Comparison of ENCODE assay signal across 8 mouse cellular contexts in genomic region chr2:91923415-91924337, GRCm38 (mm10). TPM values are rescaled to one million over a fixed set of nuclear protein-coding genes. Genes with fewer than 3 reads are reported as not detected.
DNase-seq lines count a peak whose midpoint lies in the region; ATAC-seq and TF ChIP-seq lines count a peak whose summit lies in the region.

No protein-coding gene starts in this region.

- peak; percentile 14; the same call in 1 of the 2 replicates for ATAC-seq in forebrain, embryonic 11.5 days (replicated peaks; ENCODE audit: low FRiP score)
- no peak for ATAC-seq in hindbrain, embryonic 13.5 days (ENCODE audit: low FRiP score)
- ATAC-seq in limb, embryonic 11.5 days (ENCODE audit: insufficient number of reproducible peaks, low FRiP score, low TSS enrichment, low read depth), result no peak
- ATAC-seq in midbrain, embryonic 11.5 days (ENCODE audit: low FRiP score), result no peak; the same call in 1 of the 2 replicates
- ATAC-seq in stomach, postnatal 0 days (ENCODE audit: low FRiP score, low TSS enrichment), result peak; percentile 38; the same call in 1 of the 2 replicates

- peaks cover 19% of the 10 kb centered on the region; the same call in 1 of the 2 replicates for H3K4me1 ChIP-seq in forebrain, embryonic 11.5 days (replicated peaks; ENCODE audit: control insufficient read depth, insufficient read depth, low read length)
- peaks cover 34% of the 10 kb centered on the region for H3K4me1 ChIP-seq in hindbrain, embryonic 13.5 days (replicated peaks)
- peaks cover 12% of the 10 kb centered on the region; the same call in 1 of the 2 replicates for H3K4me1 ChIP-seq in limb, embryonic 11.5 days (ENCODE audit: control insufficient read depth, insufficient read depth, low read length)
- H3K4me1 ChIP-seq in midbrain, embryonic 11.5 days (ENCODE audit: control insufficient read depth, insufficient read depth, low read length), result peaks cover 17% of the 10 kb centered on the region
- peaks cover 10% of the 10 kb centered on the region for H3K4me1 ChIP-seq in stomach, postnatal 0 days (replicated peaks; ENCODE audit: control insufficient read depth, insufficient read depth)

- no peaks in the 10 kb centered on the region for H3K36me3 ChIP-seq in forebrain, embryonic 11.5 days (ENCODE audit: control insufficient read depth, insufficient read depth, low read length)
- H3K36me3 ChIP-seq in hindbrain, embryonic 13.5 days, result peaks cover 11% of the 10 kb centered on the region
- no peaks in the 10 kb centered on the region for H3K36me3 ChIP-seq in limb, embryonic 11.5 days (ENCODE audit: control insufficient read depth, insufficient read depth, low read length)
- no peaks in the 10 kb centered on the region for H3K36me3 ChIP-seq in midbrain, embryonic 11.5 days (ENCODE audit: control insufficient read depth, insufficient read depth, low read length)
- H3K36me3 ChIP-seq in stomach, postnatal 0 days (ENCODE audit: control insufficient read depth, insufficient read depth, low read length), result no peaks in the 10 kb centered on the region

- H3K9ac ChIP-seq in forebrain, embryonic 11.5 days (ENCODE audit: low read length), result no peak overlapping the region
- H3K9ac ChIP-seq in hindbrain, embryonic 13.5 days, result peak overlapping the region; percentile 9; the same call in 1 of the 2 replicates
- H3K9ac ChIP-seq in limb, embryonic 11.5 days (ENCODE audit: low read length), result no peak overlapping the region; the same call in 1 of the 2 replicates
- peak overlapping the region; percentile 20; the same call in 1 of the 2 replicates for H3K9ac ChIP-seq in midbrain, embryonic 11.5 days (ENCODE audit: low read length)
- no peak overlapping the region for H3K9ac ChIP-seq in stomach, postnatal 0 days (ENCODE audit: low read length)

- peaks cover 47% of the 10 kb centered on the region for H3K27me3 ChIP-seq in forebrain, embryonic 11.5 days (ENCODE audit: control insufficient read depth, insufficient read depth, low read length)
- peaks cover 77% of the 10 kb centered on the region for H3K27me3 ChIP-seq in hindbrain, embryonic 13.5 days
- peaks cover 36% of the 10 kb centered on the region for H3K27me3 ChIP-seq in limb, embryonic 11.5 days (ENCODE audit: control insufficient read depth, insufficient read depth, low read length)
- peaks cover 42% of the 10 kb centered on the region for H3K27me3 ChIP-seq in midbrain, embryonic 11.5 days (ENCODE audit: control insufficient read depth, insufficient read depth, low read length)
- H3K27me3 ChIP-seq in stomach, postnatal 0 days (ENCODE audit: control insufficient read depth, insufficient read depth, low read length), result peaks cover 4% of the 10 kb centered on the region; the same call in 1 of the 2 replicates

- no peaks in the 10 kb centered on the region for H3K9me3 ChIP-seq in forebrain, embryonic 11.5 days (ENCODE audit: control insufficient read depth, low read length)
- H3K9me3 ChIP-seq in hindbrain, embryonic 13.5 days, result no peaks in the 10 kb centered on the region
- no peaks in the 10 kb centered on the region for H3K9me3 ChIP-seq in limb, embryonic 11.5 days (ENCODE audit: control insufficient read depth, low read length)
- H3K9me3 ChIP-seq in midbrain, embryonic 11.5 days (ENCODE audit: control insufficient read depth, low read length), result no peaks in the 10 kb centered on the region
- no peaks in the 10 kb centered on the region for H3K9me3 ChIP-seq in stomach, postnatal 0 days (ENCODE audit: control insufficient read depth, low read length)

- H3K4me3 ChIP-seq in forebrain, embryonic 11.5 days (ENCODE audit: low read depth, low read length), result peak overlapping the region; percentile 22
- H3K4me3 ChIP-seq in hindbrain, embryonic 13.5 days, result peak overlapping the region; percentile 56
- H3K4me3 ChIP-seq in limb, embryonic 11.5 days (ENCODE audit: low read depth, low read length), result peak overlapping the region; percentile 50
- peak overlapping the region; percentile 56; the same call in 1 of the 2 replicates for H3K4me3 ChIP-seq in midbrain, embryonic 11.5 days (ENCODE audit: low read depth, low read length)
- peak overlapping the region; percentile 53 for H3K4me3 ChIP-seq in stomach, postnatal 0 days (ENCODE audit: low read depth, low read length)

- 5% methylated on average over 54 of the region's 54 CpGs for WGBS in forebrain, embryonic 11.5 days
- 4% methylated on average over 54 of the region's 54 CpGs for WGBS in hindbrain, embryonic 13.5 days
- 7% methylated on average over 54 of the region's 54 CpGs for WGBS in limb, embryonic 11.5 days
- 4% methylated on average over 54 of the region's 54 CpGs for WGBS in midbrain, embryonic 11.5 days
- 4% methylated on average over 54 of the region's 54 CpGs for WGBS in stomach, postnatal 0 days

- DNase-seq in ovary, postnatal 14 days (ENCODE audit: low spot score), result peak; percentile 53
- no peak for DNase-seq in ovary, postnatal 10 days (ENCODE audit: low spot score)
- DNase-seq in adrenal gland, postnatal 36 days, result peak; percentile 82 to 85
- peak; percentile 87 for DNase-seq in forebrain, embryonic 11.5 days (ENCODE audit: low spot score)
- peak; percentile 84 for DNase-seq in limb, embryonic 11.5 days (ENCODE audit: low spot score)
- DNase-seq in midbrain, embryonic 11.5 days (ENCODE audit: low spot score, missing footprints), result peak; percentile 95
- peak; percentile 82 for DNase-seq in stomach, postnatal 0 days (ENCODE audit: low spot score)

- peak; percentile 84 for TF ChIP-seq CTCF in stomach, postnatal 0 days (IDR thresholded peaks at IDR 0.05; ENCODE audit: low read depth)

- no peak overlapping the region for H3K27ac ChIP-seq in forebrain, embryonic 11.5 days (ENCODE audit: low read depth, low read length)
- no peak overlapping the region for H3K27ac ChIP-seq in hindbrain, embryonic 13.5 days
- H3K27ac ChIP-seq in limb, embryonic 11.5 days (replicated peaks; ENCODE audit: low read depth, low read length), result no peak overlapping the region
- no peak overlapping the region for H3K27ac ChIP-seq in midbrain, embryonic 11.5 days (ENCODE audit: low read depth, low read length)
- no peak overlapping the region for H3K27ac ChIP-seq in stomach, postnatal 0 days (replicated peaks)

- no peak for TF ChIP-seq EP300 in stomach, postnatal 0 days (optimal IDR thresholded peaks at IDR 0.05)

- H3K4me2 ChIP-seq in forebrain, embryonic 11.5 days (ENCODE audit: low read depth, low read length, severe bottlenecking), result peak overlapping the region; percentile 45
- H3K4me2 ChIP-seq in hindbrain, embryonic 13.5 days, result peak overlapping the region; percentile 83
- H3K4me2 ChIP-seq in limb, embryonic 11.5 days (ENCODE audit: low read depth, severe bottlenecking), result peak overlapping the region; percentile 48
- H3K4me2 ChIP-seq in midbrain, embryonic 11.5 days, result peak overlapping the region; percentile 40
- H3K4me2 ChIP-seq in stomach, postnatal 0 days (replicated peaks; ENCODE audit: low read depth), result peak overlapping the region; percentile 95

RNA-seq across cellular contexts. Expression of gene Chrm4, which starts 3.4 kb away (rescaled TPM):
- 1 to 10 TPM; 2.7 to 2.9 TPM for total RNA-seq in adrenal gland, postnatal 36 days (2021)
- polyA plus RNA-seq in forebrain, embryonic 11.5 days (2014; fragmentation: Nextera tagmentation; extraction: Ambion mirVana), result 0.47 and 0.56 TPM in 2 replicates
- polyA plus RNA-seq in hindbrain, embryonic 13.5 days (2015; fragmentation: Nextera tagmentation; extraction: Ambion mirVana), result 1.0 and 1.1 TPM in 2 replicates
- 0.53 and 0.68 TPM in 2 replicates for polyA plus RNA-seq in limb, embryonic 11.5 days (2014; fragmentation: Nextera tagmentation; extraction: Ambion mirVana)
- 0.26 and 0.37 TPM in 2 replicates for polyA plus RNA-seq in midbrain, embryonic 11.5 days (2014; fragmentation: Nextera tagmentation; extraction: Ambion mirVana)
- 0.08 and 0.16 TPM in 2 replicates for polyA plus RNA-seq in stomach, postnatal 0 days (2015; fragmentation: Nextera tagmentation; extraction: Ambion mirVana)

RNA-seq across cellular contexts. Expression of gene Mdk, which starts 8.4 kb away (rescaled TPM):
- total RNA-seq in adrenal gland, postnatal 36 days (2021), result 10 to 100 TPM in 1 of 2 experiments, 1 to 10 TPM in 1; 6.7 to 11.6 TPM
- 1,095 and 1,130 TPM in 2 replicates for polyA plus RNA-seq in forebrain, embryonic 11.5 days (2014; fragmentation: Nextera tagmentation; extraction: Ambion mirVana)
- 313 and 316 TPM in 2 replicates for polyA plus RNA-seq in hindbrain, embryonic 13.5 days (2015; fragmentation: Nextera tagmentation; extraction: Ambion mirVana)
- polyA plus RNA-seq in limb, embryonic 11.5 days (2014; fragmentation: Nextera tagmentation; extraction: Ambion mirVana), result 2,345 and 2,452 TPM in 2 replicates
- 926 and 968 TPM in 2 replicates for polyA plus RNA-seq in midbrain, embryonic 11.5 days (2014; fragmentation: Nextera tagmentation; extraction: Ambion mirVana)
- 157 and 170 TPM in 2 replicates for polyA plus RNA-seq in stomach, postnatal 0 days (2015; fragmentation: Nextera tagmentation; extraction: Ambion mirVana)

RNA-seq across cellular contexts. Expression of gene Gm9821, which starts 21.8 kb away (rescaled TPM):
- total RNA-seq in adrenal gland, postnatal 36 days (2021), result not detected
- 0.36 and 0.90 TPM in 2 replicates for polyA plus RNA-seq in forebrain, embryonic 11.5 days (2014; fragmentation: Nextera tagmentation; extraction: Ambion mirVana)
- polyA plus RNA-seq in hindbrain, embryonic 13.5 days (2015; fragmentation: Nextera tagmentation; extraction: Ambion mirVana), result 0.13 and 0.25 TPM in 2 replicates
- polyA plus RNA-seq in limb, embryonic 11.5 days (2014; fragmentation: Nextera tagmentation; extraction: Ambion mirVana), result 0.32 and 0.48 TPM in 2 replicates
- 0.25 TPM in 1 of 2 replicates, not detected in the other for polyA plus RNA-seq in midbrain, embryonic 11.5 days (2014; fragmentation: Nextera tagmentation; extraction: Ambion mirVana)
- 0.13 and 0.15 TPM in 2 replicates for polyA plus RNA-seq in stomach, postnatal 0 days (2015; fragmentation: Nextera tagmentation; extraction: Ambion mirVana)

RNA-seq across cellular contexts. Expression of gene Dgkz, which starts 52.0 kb away (rescaled TPM):
- 10 to 100 TPM; 45.1 to 48.0 TPM for total RNA-seq in adrenal gland, postnatal 36 days (2021)
- polyA plus RNA-seq in forebrain, embryonic 11.5 days (2014; fragmentation: Nextera tagmentation; extraction: Ambion mirVana), result 32.7 and 35.9 TPM in 2 replicates
- polyA plus RNA-seq in hindbrain, embryonic 13.5 days (2015; fragmentation: Nextera tagmentation; extraction: Ambion mirVana), result 25.0 and 26.0 TPM in 2 replicates
- polyA plus RNA-seq in limb, embryonic 11.5 days (2014; fragmentation: Nextera tagmentation; extraction: Ambion mirVana), result 36.9 and 37.6 TPM in 2 replicates
- polyA plus RNA-seq in midbrain, embryonic 11.5 days (2014; fragmentation: Nextera tagmentation; extraction: Ambion mirVana), result 19.2 and 23.7 TPM in 2 replicates
- 18.6 and 23.2 TPM in 2 replicates for polyA plus RNA-seq in stomach, postnatal 0 days (2015; fragmentation: Nextera tagmentation; extraction: Ambion mirVana)

Comparison
In these comparisons a context has a peak if more than half of its experiments do, and no peak if none do; other contexts are left out.
1. ATAC-seq: peak in forebrain, embryonic 11.5 days (single experiment) and stomach, postnatal 0 days (single experiment); none in hindbrain, embryonic 13.5 days (single experiment), limb, embryonic 11.5 days (single experiment) and midbrain, embryonic 11.5 days (single experiment).
2. H3K4me2 ChIP-seq: peak in every context shown above with its lines; median percentile 95 in stomach, postnatal 0 days; 83 in hindbrain, embryonic 13.5 days; 48 in limb, embryonic 11.5 days; 45 in forebrain, embryonic 11.5 days; 40 in midbrain, embryonic 11.5 days.
3. H3K9ac ChIP-seq: peak in hindbrain, embryonic 13.5 days (single experiment) and midbrain, embryonic 11.5 days (single experiment); none in forebrain, embryonic 11.5 days (single experiment), limb, embryonic 11.5 days (single experiment) and stomach, postnatal 0 days (single experiment).
4. Peak in every context shown above with its lines, with median percentiles within 50 percentile points of each other: H3K4me3 ChIP-seq.